Mouse (Mus musculus) right cerebral cortex, postnatal 25 days (tissue): ENCODE data around the gene Eno1.

Source experiments
- DNase-seq: peaks from one replicate; pipeline ENCODE4 v3.0.0; 2022

Gene Eno1

DNA sequence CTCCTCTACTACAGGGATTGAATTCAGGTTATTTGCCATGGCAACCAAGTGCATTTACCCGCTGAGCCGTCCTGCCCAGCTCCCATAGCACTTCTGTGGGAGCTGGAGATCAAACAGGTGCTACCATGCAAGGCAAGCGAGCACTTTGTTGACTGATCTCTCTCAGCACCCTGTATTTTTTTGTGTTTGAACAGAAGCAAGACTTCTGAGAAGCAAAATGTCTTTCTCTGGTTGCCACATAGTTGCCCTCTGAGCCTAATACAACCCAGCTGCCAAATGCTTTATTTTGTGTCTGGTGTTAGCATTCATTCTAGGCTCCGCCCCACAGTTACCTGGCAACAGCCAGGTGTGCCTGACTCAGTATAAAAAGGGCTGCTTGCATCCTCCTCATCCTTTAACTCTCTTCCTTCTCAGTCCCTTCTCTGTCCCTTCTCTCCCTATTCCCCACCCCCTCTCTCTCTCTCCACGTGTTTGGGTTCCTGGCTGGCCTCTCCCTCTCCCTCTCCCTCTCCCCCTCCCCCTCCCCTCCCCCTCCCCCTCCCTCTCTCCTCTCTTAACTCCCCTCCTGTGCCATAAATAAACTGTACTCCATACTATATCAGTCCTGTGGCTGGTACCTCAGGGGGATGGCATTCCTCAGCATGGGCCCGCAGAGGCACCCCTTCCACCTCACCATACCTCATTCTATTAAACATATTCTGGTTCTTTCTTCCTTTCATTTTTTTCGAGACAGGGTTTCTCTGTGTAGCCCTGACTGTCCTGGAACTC, 7.8 kb upstream of the Eno1 start:
- DNase-seq = no peak

DNA sequence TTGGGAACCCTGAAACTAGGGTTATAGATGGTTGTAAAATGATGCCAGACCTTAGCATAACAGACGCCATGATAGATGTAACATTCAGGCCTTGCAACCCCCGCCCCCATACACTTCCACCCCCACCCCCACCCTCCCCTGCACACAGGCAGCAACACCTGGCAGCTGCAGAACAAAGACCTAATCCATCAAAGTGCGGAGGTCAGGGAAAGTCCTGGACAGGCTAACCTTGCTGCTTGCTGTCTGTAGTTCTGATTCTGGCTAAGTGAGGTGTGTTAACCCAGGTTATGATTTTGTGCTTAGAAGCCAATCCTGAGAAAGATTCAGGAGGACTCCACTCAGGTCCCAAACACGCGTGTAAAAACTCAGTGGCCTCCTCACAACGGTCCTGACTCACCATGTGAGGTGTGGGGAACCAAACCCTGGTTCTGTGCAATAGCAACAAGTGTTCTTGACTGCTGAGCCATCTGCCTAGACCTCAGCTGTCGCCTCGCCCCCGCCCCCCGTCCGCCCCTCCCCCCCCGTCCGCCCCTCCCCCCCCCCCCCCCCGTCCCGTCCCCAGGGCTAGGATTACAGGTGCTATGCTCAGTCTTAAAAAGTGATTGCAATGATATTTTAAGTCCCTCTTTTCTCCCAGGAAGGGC, 6.7 kb upstream of the Eno1 start:
- no peak for DNase-seq

DNA sequence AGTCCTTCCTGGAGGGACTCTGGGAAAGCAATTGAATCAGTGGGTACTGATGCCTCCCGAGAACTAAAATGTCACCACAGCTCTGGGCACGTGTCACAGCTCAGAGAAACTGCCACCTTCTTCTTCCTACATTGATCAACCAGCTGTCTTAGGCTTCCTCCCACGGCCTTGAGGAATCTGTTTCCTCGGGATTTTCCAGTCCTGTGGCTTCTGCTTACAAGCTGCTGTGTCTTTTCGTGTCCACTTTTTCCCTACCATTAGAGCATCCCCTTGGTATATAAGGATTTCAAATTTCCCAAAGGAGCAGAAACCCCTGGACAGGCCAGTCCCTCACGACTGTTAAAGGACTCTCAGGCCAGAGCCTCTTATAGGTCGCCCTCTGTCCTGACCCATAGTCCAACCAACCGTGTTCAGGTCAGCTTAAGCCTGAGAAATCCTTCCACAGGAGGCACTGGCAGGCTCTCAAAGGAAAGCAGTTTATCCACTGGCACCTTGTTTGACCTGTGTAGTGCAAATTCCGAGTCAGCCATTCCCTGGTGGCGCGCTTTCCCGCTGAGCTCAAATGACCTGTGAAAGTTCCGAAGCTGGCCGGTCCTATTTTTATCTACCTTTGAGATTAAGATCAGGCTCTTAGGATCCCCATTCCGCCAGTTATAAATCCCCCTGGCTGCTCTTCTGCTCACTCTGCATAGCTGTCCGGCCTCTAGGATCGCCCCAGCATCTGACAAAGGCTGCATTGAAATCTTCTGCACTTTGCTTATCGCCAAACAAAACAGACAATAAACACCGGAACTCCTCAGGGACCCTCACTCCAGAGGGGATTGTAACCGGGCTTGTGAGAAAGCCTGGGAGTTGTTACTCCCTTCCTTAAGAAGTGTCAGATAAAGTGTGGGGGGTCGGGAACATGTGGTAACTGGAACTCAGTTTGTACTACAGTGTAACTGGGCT, 5.8 kb upstream of the Eno1 start:
- peak; percentile 68 for DNase-seq

- DNase-seq = peak; percentile 62
Measured at GRCm38 (mm10) chr4:150231871-150232270, 4.7 kb upstream of the Eno1 start.

- DNase-seq = peak; percentile 29
Measured at GRCm38 (mm10) chr4:150234599-150235327, 1.8 kb upstream of the Eno1 start.

DNA sequence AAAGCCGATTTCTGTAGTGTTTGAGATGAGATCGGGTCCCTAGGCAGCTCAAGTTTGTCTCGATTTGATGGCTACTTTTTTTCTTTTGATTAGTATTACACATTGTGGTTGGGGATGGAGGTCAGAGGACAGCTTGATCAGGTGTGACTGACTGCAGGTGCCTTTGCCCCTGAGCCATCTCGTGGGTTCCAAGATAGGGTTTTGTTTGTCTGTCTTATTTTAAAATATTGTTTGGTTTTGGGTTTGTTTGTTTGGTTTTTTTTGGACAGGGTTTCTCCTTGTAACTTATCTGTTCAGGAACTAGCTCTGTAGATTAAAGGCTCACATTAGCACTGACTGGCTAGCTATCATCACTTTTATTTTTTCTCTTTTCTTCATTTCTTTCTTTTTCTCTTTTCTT, 936 bp upstream of the Eno1 start:
- no peak for DNase-seq

DNA sequence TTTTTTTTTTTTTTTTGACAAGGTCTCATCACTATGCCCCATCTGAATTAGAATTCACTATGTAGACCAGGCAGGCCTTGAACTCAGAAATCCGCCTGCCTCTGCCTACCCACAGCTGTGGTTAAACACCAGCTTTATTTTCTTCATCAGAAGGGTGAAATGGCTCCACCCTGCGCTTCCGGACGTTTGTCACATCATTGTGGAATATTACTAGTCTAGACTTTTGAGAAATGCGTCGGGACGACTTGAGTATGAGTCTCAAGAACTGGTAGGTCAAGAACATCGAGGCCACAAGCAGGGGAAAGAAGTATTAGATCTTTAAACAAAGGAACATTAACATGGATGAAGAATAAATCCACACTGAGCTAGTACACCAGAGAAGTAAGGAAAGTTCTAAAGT, 490 bp upstream of the Eno1 start:
- no peak for DNase-seq

DNA sequence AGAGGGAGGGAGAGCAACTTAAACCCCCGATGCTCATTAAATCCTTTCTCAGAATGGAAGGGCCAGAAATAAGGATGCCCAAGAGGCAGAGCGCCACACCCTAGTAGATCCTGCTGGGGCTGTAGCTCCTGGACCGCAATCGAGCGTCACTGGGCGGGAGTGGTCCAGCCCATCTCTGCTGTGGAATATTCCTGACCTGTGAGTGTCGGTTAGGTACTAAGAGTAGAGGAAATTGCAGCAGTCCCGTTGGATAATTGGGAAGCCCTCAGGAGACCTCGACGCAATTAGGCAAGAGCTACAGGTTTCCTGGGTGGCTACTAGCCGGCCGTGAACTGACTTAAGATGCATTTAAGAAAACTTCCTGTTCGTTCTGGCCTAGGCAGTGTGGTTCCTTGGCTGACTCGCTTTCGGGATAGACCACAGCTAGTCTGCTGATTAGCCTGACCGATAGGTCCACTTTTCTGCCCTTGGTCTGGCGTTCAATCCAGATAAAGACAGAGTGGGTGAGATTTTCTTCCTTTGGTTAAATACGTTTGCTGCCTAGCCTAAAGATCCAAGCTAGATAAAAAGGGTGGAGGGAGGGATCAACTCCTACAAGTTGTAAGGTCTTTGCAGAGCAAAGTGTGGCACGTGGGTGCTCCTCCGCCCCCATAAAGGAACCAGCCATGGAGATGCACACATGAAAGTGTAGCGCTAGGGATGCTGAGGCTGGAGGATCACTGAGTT, 1.3 kb downstream of the Eno1 start:
- no peak for DNase-seq

- no peak for DNase-seq
Measured at GRCm38 (mm10) chr4:150238433-150239086, 2.0 kb downstream of the Eno1 start.

GRCm38 (mm10) chr4:150239087-150239480, 2.6 kb downstream of the Eno1 start:
- DNase-seq = no peak

- no peak for DNase-seq
Measured at GRCm38 (mm10) chr4:150239503-150239902, 3.0 kb downstream of the Eno1 start.

- peak; percentile 47 for DNase-seq
Measured at GRCm38 (mm10) chr4:150239951-150240368, 3.4 kb downstream of the Eno1 start.

- no peak for DNase-seq
Measured at GRCm38 (mm10) chr4:150240381-150240886, 3.9 kb downstream of the Eno1 start.

DNA sequence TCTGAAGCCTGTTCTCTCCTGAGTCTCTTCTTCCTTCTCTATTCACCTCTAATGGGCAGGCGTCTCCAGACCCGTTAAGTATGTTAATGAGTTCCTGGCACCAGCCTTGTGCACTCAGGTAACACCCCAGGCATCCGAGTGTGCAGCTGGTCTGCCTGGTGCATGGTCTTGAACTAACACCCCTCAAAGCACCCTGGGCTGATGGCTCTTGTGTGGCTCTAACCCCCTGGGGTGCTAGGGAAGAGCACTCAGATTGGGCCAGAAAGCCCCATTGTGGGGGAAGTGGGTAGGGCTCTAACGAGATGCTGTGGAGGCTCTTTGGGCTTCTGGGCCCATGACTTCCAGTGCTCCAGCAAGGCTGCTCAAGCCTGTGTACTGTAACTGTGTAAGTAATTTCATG, 5.2 kb downstream of the Eno1 start:
- DNase-seq = no peak

GRCm38 (mm10) chr4:150242745-150243144, 6.2 kb downstream of the Eno1 start:
- no peak for DNase-seq

DNA sequence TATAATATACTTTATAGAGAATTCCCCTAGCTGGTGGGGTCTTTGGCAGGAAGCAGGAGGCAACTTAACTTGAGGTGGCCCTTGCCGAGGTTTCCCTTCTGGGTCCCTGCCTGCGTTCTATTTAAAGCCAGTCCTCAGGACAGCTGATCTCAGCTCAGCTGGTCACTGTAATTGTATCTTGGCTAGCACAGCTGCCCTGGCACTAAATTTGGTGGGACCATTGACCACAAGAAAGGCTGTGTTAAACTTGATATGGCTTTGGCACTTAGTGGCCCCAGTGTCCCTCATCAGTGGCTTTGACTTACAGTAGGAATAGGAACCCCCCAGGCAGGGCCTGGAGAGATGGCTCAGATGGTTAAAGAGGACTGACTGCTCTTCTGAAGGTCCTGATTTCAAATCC, 9.4 kb downstream of the Eno1 start:
- no peak for DNase-seq

DNA sequence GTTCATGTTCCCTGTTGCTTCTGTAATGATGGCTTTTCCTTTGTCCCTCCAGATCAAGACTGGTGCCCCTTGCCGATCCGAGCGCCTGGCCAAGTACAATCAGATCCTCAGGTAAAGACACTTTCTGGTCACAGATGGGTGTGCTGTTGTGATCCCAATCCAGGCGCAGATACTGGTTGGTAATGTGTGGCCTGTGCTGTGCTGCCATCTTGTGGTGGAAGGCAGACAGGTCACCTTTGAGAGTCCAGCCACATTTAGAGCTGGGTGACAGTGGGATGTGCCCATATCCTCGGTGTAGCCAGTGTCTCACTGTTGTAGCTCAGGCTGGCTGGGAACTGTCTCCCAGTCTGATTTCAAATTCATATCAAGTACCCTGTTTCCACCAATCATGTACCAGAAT, 11.5 kb downstream of the Eno1 start:
- DNase-seq = peak; percentile 58

DNA sequence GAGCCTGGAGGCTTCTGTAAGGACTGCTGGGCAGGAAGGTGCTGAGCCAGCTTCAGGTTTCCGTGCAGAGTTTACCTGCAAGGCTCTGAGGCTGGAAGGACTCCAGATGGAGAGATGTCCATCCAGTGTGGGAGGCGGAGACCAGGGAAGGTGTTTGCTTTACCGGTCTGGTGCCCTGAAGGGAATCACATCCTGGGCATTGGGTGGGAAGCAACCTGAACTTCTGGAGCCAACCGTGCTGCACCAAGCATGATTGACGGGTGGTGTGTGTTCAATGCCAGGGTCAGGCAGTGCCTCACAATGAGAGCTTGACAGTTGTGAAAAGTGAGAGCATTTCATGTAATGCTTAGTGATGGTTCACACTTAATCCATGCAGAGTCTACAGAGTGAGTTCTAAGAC, 12.4 kb downstream of the Eno1 start:
- DNase-seq = no peak

DNA sequence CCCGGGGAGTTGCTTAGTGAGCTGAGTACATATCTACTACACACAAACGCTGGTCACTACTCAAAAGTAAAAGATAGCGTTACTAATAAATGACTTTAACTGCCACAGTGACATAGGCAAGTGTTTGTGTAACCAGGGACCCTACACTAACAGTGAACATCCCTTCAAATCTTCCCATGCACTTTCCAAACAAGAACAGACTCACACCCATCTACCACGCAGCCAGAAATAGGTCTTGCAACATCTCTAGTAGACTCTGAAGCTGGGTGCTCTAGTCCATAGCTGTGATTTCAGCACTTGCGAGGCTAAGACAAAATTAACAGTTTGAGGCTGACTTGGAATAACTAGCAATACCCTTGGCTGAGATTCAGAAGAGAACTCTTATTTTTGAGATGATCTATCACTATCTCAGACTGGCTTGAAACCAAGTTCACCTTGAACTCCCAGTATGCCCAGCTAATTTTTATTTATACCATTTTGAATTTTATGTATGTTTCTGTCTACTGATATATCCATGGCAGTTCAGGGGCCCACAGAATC, 13.3 kb downstream of the Eno1 start:
- no peak for DNase-seq

DNA sequence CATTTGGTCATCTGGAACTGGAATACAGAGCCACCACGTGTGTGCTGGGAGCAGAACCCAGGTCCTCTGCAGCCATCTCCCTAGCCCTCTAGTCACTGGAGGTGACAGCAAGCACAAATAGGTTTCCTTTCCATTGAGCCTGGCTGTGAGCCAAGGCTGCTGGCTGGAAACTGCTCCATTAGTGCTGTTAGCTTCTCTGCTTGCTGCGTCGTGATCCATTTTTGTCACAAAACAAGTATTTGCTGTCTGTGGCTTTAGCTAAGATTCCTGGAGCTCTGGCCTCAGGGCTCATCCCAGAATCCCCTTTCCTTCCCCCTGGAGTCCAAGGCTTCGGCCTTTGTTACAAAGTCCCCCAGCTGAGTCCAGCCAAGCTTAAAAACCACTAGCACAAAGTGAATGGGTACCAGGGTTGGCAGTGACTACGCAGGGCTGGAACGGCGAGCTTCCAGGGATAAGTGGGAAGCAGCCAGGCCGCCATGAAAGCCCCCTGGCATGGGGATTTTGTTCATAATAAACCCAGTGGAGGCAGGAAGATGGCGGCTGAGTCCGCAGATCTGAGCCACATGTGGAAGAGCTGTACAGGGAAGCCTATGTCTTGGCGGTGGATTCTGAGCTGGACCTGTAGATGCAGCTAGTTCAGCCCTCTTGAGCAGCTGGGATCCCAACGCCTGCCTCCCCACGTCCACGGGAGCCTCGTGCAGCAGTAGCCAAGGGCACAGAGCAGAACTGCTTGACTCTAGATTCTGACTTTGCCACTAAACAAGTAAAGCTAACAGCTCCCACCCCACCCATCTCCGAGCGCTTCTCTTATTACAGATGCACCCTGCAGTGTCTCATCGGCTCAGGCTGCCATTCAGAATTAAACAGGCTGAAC, 14.3 kb downstream of the Eno1 start:
- peak; percentile 31 for DNase-seq
